Mouse (Mus musculus): ENCODE measurements at regions not wholly inside any gene's neighbourhood (a gene's known extent, or its start where the extent isn't known, plus 50 kb on each side); places are given as distances from the start of the nearest gene placed in this dataset.

DNA sequence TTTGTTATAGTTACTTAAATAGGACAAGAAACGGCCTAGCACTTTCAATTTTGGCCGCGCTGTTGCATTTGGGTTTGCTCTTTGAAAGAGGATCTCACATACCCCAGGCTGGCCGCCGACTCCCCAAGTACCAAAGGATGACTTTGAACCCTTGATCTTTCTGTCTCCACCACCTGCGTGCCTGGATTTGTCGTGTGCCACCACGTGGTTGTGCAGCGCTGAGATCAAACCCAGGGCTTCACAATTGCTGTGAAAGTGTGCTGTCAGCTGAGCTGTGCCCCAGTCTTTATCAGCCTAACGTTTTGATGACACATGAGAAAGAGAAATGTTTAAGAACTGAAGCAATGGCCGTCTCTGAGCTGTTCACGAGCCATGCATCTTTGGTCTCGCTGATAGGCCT lies 67.0 kb upstream of the Trp53i11 start:
- H3K9ac ChIP-seq (ENCODE audit: low read length) = no peak overlapping the region
- H3K27me3 ChIP-seq (ENCODE audit: control insufficient read depth, insufficient read depth, low read depth, low read length) = no peaks in the 10 kb centered on the region
- no peaks in the 10 kb centered on the region for H3K4me1 ChIP-seq (replicated peaks; ENCODE audit: control insufficient read depth, insufficient read depth, low read length)
- H3K4me2 ChIP-seq (ENCODE audit: low read depth, low read length) = no peak overlapping the region
- WGBS = 72% methylated on average over 13 of the region's 13 CpGs
- ATAC-seq (ENCODE audit: low read depth) = no peak
- H3K9me3 ChIP-seq (ENCODE audit: control insufficient read depth, low read length) = no peaks in the 10 kb centered on the region
- H3K36me3 ChIP-seq (ENCODE audit: control insufficient read depth, insufficient read depth, low read length) = no peaks in the 10 kb centered on the region
- H3K27ac ChIP-seq (ENCODE audit: low read length) = no peak overlapping the region
- H3K4me3 ChIP-seq (ENCODE audit: low read length) = no peak overlapping the region

DNA sequence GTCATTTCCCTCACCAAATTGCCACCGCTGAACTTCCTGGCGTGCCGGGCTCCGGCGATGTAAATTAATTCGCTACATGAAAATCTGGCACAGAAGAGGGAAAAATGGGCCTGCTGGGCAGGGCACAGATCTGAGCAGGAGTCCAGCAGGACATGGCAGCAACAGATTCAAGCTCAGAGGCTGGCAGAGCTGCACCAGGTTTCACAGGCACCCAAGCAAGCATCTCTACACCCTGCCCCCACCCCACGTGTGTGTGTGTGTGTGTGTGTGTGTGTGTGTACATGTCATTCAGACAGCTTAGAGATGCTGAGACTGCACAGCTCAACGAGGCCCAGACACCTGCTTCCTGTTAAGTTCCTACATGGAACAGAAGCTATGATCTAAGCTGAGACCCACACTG lies 68.3 kb upstream of the Trp53i11 start:
- no peaks in the 10 kb centered on the region for H3K36me3 ChIP-seq (ENCODE audit: control insufficient read depth, insufficient read depth, low read length)
- ATAC-seq (ENCODE audit: low read depth) = 0 out of 2 replicates have a peak, but pooled peaks have one; percentile 53
- H3K4me3 ChIP-seq (ENCODE audit: low read length) = no peak overlapping the region
- WGBS = 68% methylated on average over 8 of the region's 8 CpGs
- H3K27me3 ChIP-seq (ENCODE audit: control insufficient read depth, insufficient read depth, low read depth, low read length) = no peaks in the 10 kb centered on the region
- no peak overlapping the region for H3K9ac ChIP-seq (ENCODE audit: low read length)
- H3K4me1 ChIP-seq (replicated peaks; ENCODE audit: control insufficient read depth, insufficient read depth, low read length) = no peaks in the 10 kb centered on the region
- no peak overlapping the region for H3K4me2 ChIP-seq (ENCODE audit: low read depth, low read length)
- no peak overlapping the region for H3K27ac ChIP-seq (ENCODE audit: low read length)
- no peaks in the 10 kb centered on the region for H3K9me3 ChIP-seq (ENCODE audit: control insufficient read depth, low read length)

DNA sequence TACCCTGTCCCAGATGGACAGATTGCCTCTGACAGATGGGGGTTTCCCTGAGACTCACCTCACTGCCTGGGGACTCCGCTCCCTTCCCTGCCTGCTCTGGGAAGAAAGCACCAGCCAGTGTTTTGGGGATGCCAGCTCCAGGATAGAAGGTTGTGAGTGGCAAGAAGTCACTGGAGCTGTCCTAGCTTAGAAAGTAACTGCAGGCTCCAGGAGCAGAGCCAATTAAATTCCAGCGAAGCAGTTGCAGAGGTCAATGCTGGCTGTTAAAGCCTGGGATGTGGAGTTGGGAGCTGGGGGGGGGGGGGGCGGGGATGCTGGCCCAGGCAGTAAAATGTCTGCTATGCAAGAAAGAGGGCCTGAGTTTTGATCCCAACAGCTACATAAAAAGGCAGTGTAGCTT lies 69.3 kb upstream of the Prdm11 start:
- H3K4me1 ChIP-seq (replicated peaks; ENCODE audit: control insufficient read depth, insufficient read depth, low read length) = no peaks in the 10 kb centered on the region

DNA sequence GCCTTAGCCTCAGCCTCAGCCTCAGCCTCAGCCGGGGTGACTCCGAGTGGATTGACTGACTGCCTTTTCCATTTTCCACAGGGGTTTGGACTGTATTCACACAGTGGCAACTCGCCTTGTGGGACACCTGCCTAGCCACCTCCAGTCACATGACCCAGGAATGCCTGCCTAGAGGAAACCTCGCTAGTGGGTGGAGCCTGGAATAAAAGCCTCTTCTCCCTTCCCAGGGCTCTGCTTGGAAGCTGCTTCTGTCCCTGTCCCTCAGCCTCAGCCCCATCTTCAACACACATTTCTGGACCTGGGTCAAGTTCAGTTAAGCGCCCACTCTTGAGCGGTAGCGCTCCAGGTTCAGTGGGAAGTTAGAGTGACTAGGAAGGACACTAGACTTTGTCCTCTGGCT lies 68.0 kb upstream of the Prdm11 start:
- Histone ChIP-seq H3K4me2 (ENCODE audit: low read depth, low read length) (no peak overlapping the region), H3K27me3 (ENCODE audit: control insufficient read depth, insufficient read depth, low read depth, low read length) (no peaks in the 10 kb centered on the region), H3K9me3 (ENCODE audit: control insufficient read depth, low read length) (no peaks in the 10 kb centered on the region), H3K4me1 (replicated peaks; ENCODE audit: control insufficient read depth, insufficient read depth, low read length) (no peaks in the 10 kb centered on the region), H3K36me3 (ENCODE audit: control insufficient read depth, insufficient read depth, low read length) (no peaks in the 10 kb centered on the region), H3K4me3 (ENCODE audit: low read length) (no peak overlapping the region), H3K9ac (ENCODE audit: low read length) (no peak overlapping the region), H3K27ac (ENCODE audit: low read length) (no peak overlapping the region)
- WGBS = 69% methylated on average over 7 of the region's 7 CpGs
- ATAC-seq (ENCODE audit: low read depth) = no peak

More for the DNA sequence above, 69.3 kb upstream of the Prdm11 start:
- Histone ChIP-seq H3K27me3 (ENCODE audit: control insufficient read depth, insufficient read depth, low read depth, low read length) (no peaks in the 10 kb centered on the region), H3K27ac (ENCODE audit: low read length) (no peak overlapping the region), H3K4me2 (ENCODE audit: low read depth, low read length) (no peak overlapping the region), H3K9ac (ENCODE audit: low read length) (no peak overlapping the region), H3K4me3 (ENCODE audit: low read length) (no peak overlapping the region), H3K36me3 (ENCODE audit: control insufficient read depth, insufficient read depth, low read length) (no peaks in the 10 kb centered on the region), H3K9me3 (ENCODE audit: control insufficient read depth, low read length) (no peaks in the 10 kb centered on the region)
- no peak; the same call in 1 of the 2 replicates for ATAC-seq (ENCODE audit: low read depth)
- WGBS = 61% methylated on average over 3 of the region's 3 CpGs

DNA sequence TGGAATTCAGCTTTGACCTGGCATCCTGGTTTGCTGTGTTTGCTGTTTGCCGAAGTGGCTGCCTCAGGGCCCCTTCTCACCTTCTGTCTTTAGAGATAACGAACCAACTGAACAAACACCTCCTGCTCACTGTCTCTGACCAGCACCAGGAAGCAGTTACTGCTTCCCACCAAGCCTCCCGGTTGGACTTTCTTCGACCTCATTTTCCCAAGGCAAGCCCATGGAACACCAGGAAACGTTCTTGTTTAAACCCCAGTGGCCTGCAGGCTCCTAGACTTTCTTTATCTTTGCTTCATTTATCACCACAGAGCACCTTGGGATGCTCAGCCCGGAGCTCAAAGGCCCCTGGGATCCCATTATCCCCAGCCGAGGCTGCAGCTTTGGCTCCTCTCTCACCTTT lies 66.4 kb upstream of the Prdm11 start:
- Histone ChIP-seq H3K9me3 (ENCODE audit: control insufficient read depth, low read length) (no peaks in the 10 kb centered on the region), H3K36me3 (ENCODE audit: control insufficient read depth, insufficient read depth, low read length) (no peaks in the 10 kb centered on the region), H3K4me3 (ENCODE audit: low read length) (no peak overlapping the region), H3K4me2 (ENCODE audit: low read depth, low read length) (no peak overlapping the region), H3K9ac (ENCODE audit: low read length) (no peak overlapping the region), H3K27me3 (ENCODE audit: control insufficient read depth, insufficient read depth, low read depth, low read length) (no peaks in the 10 kb centered on the region), H3K27ac (ENCODE audit: low read length) (no peak overlapping the region), H3K4me1 (replicated peaks; ENCODE audit: control insufficient read depth, insufficient read depth, low read length) (no peaks in the 10 kb centered on the region)
- no peak for ATAC-seq (ENCODE audit: low read depth)
- 10% methylated on average over 7 of the region's 7 CpGs for WGBS

DNA sequence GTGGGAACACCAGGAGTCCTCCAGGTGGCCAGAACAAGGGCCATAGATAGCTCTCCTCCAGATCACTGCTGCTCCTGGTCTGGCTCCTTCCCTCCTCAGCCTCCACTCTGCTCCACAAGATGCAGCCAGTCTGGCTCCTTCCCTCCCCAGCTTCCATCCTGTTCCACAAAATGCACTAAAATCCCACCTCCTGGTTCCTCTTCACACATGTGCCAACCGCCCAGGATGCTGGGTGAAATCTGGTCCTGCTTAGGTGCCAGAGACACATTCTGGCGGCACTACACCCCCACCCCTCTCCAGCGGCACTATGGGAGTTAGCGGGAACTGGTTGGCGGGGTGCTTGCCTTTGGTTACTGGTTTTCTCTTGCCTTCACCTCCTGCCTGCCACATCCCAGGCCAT lies 64.9 kb upstream of the Prdm11 start:
- H3K9ac ChIP-seq (ENCODE audit: low read length) = no peak overlapping the region
- no peak overlapping the region for H3K4me3 ChIP-seq (ENCODE audit: low read length)
- no peaks in the 10 kb centered on the region for H3K36me3 ChIP-seq (ENCODE audit: control insufficient read depth, insufficient read depth, low read length)
- H3K4me1 ChIP-seq (replicated peaks; ENCODE audit: control insufficient read depth, insufficient read depth, low read length) = no peaks in the 10 kb centered on the region
- H3K27ac ChIP-seq (ENCODE audit: low read length) = no peak overlapping the region
- no peak overlapping the region for H3K4me2 ChIP-seq (ENCODE audit: low read depth, low read length)
- 81% methylated on average over 5 of the region's 5 CpGs for WGBS
- no peak for ATAC-seq (ENCODE audit: low read depth)
- no peaks in the 10 kb centered on the region for H3K9me3 ChIP-seq (ENCODE audit: control insufficient read depth, low read length)
- no peaks in the 10 kb centered on the region for H3K27me3 ChIP-seq (ENCODE audit: control insufficient read depth, insufficient read depth, low read depth, low read length)

DNA sequence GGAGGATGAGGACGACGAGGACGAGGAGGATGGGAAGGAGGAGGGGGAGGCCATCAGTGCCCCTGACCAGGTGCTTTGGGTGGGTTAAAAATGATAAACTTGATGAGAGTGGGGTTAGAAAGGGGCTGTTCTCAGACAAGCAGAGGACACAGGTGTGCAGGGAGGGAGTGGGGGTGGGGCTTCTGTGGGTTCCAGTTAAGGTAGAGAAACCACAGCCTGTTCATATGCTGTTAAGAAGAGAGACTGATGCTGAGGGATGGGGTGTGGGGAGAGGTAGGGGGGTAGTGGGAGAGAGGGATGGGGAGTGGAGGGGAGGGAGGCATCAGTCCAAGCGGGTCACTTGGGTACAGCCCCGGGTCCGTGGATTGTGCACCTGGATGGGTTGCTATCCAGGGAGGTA lies 60.6 kb upstream of the Prdm11 start:
- no peak overlapping the region for H3K4me2 ChIP-seq (ENCODE audit: low read depth, low read length)
- H3K4me1 ChIP-seq (replicated peaks; ENCODE audit: control insufficient read depth, insufficient read depth, low read length) = no peaks in the 10 kb centered on the region
- no peak overlapping the region for H3K4me3 ChIP-seq (ENCODE audit: low read length)
- no peak overlapping the region for H3K9ac ChIP-seq (ENCODE audit: low read length)
- no peaks in the 10 kb centered on the region for H3K9me3 ChIP-seq (ENCODE audit: control insufficient read depth, low read length)
- ATAC-seq (ENCODE audit: low read depth) = no peak
- H3K27ac ChIP-seq (ENCODE audit: low read length) = no peak overlapping the region
- 53% methylated on average over 6 of the region's 6 CpGs for WGBS
- H3K27me3 ChIP-seq (ENCODE audit: control insufficient read depth, insufficient read depth, low read depth, low read length) = no peaks in the 10 kb centered on the region
- no peaks in the 10 kb centered on the region for H3K36me3 ChIP-seq (ENCODE audit: control insufficient read depth, insufficient read depth, low read length)

DNA sequence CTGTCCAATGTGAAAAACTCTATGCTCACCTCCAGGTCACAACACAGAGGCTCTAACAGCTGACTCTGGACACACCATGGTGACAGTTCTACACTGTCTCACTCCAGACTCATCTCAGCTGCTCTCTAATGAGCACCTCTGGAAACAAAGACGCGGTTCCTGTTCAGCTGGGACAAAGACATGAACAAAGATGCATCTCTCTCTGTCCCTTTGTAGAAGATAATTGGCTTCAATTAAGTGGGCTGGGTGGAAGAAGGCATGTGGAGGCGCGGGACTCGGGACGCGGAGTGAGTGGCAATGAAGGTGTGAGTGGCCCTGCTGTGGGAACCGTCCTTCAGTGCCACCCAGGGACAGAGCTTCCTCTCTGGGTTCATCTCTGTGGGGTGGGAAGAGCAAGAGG lies 56.0 kb upstream of the Prdm11 start:
- no peak overlapping the region for H3K4me3 ChIP-seq (ENCODE audit: low read length)
- H3K36me3 ChIP-seq (ENCODE audit: control insufficient read depth, insufficient read depth, low read length) = no peaks in the 10 kb centered on the region
- WGBS = 83% methylated on average over 8 of the region's 8 CpGs
- no peak overlapping the region for H3K27ac ChIP-seq (ENCODE audit: low read length)
- H3K9ac ChIP-seq (ENCODE audit: low read length) = no peak overlapping the region
- no peaks in the 10 kb centered on the region for H3K27me3 ChIP-seq (ENCODE audit: control insufficient read depth, insufficient read depth, low read depth, low read length)
- H3K9me3 ChIP-seq (ENCODE audit: control insufficient read depth, low read length) = no peaks in the 10 kb centered on the region
- no peak for ATAC-seq (ENCODE audit: low read depth)
- no peak overlapping the region for H3K4me2 ChIP-seq (ENCODE audit: low read depth, low read length)
- peaks cover 7% of the 10 kb centered on the region; the same call in 1 of the 2 replicates for H3K4me1 ChIP-seq (replicated peaks; ENCODE audit: control insufficient read depth, insufficient read depth, low read length)

DNA sequence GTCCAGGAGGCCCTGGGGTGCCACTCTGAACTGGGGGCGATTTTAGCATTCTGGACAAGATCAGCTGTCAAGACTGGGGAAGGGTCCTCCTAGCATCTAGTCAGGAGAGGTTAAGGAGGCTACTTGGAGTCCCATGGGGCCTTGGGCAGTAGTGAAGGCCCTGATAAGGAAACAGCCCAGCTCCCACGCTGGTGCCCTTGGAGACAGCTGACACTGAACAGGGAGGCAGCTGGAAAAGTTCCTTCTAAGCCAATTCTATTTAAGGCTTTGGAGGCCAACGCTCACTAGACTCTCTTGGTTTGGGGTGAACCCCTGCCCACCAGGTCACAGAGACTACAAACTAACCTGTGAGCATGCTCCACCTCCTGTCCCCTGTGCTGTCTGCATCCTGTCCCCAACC lies 53.8 kb upstream of the Prdm11 start:
- Histone ChIP-seq H3K27me3 (ENCODE audit: control insufficient read depth, insufficient read depth, low read depth, low read length) (no peaks in the 10 kb centered on the region), H3K9ac (ENCODE audit: low read length) (no peak overlapping the region), H3K4me2 (ENCODE audit: low read depth, low read length) (no peak overlapping the region), H3K4me1 (replicated peaks; ENCODE audit: control insufficient read depth, insufficient read depth, low read length) (peaks cover 7% of the 10 kb centered on the region; the same call in 1 of the 2 replicates), H3K9me3 (ENCODE audit: control insufficient read depth, low read length) (no peaks in the 10 kb centered on the region), H3K36me3 (ENCODE audit: control insufficient read depth, insufficient read depth, low read length) (no peaks in the 10 kb centered on the region), H3K4me3 (ENCODE audit: low read length) (no peak overlapping the region), H3K27ac (ENCODE audit: low read length) (no peak overlapping the region)
- WGBS = 28% methylated on average over 3 of the region's 3 CpGs
- ATAC-seq (ENCODE audit: low read depth) = no peak

DNA sequence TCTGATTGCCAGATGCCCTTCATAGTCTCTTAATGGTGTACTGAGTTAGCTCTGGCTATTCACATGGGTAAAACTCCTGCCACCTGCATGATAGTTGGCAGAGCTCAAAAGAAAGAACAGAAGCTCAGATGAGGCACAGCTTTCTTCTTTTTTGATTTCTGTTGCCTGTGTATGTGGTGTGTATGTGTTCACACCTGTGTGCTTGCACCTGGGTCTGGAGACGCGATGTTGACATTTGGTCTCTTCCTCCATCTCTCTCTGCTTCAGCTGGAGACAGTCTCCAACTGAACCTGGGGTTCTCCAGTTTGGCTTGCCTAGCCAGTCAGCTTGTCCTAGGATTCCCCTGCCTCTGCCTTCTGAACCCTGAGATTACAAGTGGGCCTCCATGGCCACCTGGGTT lies 51.0 kb upstream of the Prdm11 start:
- Histone ChIP-seq H3K27ac (ENCODE audit: low read length) (no peak overlapping the region), H3K4me3 (ENCODE audit: low read length) (no peak overlapping the region), H3K9ac (ENCODE audit: low read length) (no peak overlapping the region), H3K9me3 (ENCODE audit: control insufficient read depth, low read length) (no peaks in the 10 kb centered on the region), H3K27me3 (ENCODE audit: control insufficient read depth, insufficient read depth, low read depth, low read length) (no peaks in the 10 kb centered on the region), H3K4me2 (ENCODE audit: low read depth, low read length) (no peak overlapping the region), H3K4me1 (replicated peaks; ENCODE audit: control insufficient read depth, insufficient read depth, low read length) (peaks cover 7% of the 10 kb centered on the region; the same call in 1 of the 2 replicates), H3K36me3 (ENCODE audit: control insufficient read depth, insufficient read depth, low read length) (no peaks in the 10 kb centered on the region)
- no peak for ATAC-seq (ENCODE audit: low read depth)
- WGBS = 88% methylated on average over 2 of the region's 2 CpGs

All from lung, embryonic 16.5 days (tissue).